Mouse (Mus musculus) granulocyte monocyte progenitor cell, adult 5-6 weeks (primary cell): ENCODE results near the gene Prdx3. TPM values are rescaled to one million over a fixed set of nuclear protein-coding genes. Genes with fewer than 3 reads are reported as not detected.
"Not testable (repeated sequence)": the region's sequence is repeated elsewhere in the genome, so short reads cannot be mapped to it uniquely, and the experiment has no call there.

ENCODE experiments used
- ATAC-seq: replicated peaks from 2 replicates; pipeline ENCODE4 v1.8.0; 2016; ENCODE audit warnings: mild to moderate bottlenecking, moderate TSS enrichment, inconsistent platforms; ENCODE audit not compliant: poor library complexity, severe bottlenecking
- total RNA-seq, 2 experiments: library from RNA; stranded (forward) in 1 of 2; stranded (reverse) in 1 of 2; fragments of 200-712, 200-1000 nt in 1 of 2; fragments of >200 nt in 1 of 2; fragmentation: Nextera tagmentation in 1 of 2; gene quantifications; 2 replicates each; pipeline ENCODE4 v1.2.3; 2014 to 2017

Prdx3 gene
- total RNA-seq, 2 experiments from 2014 or later, result 89.8 to 98.9 TPM

- ATAC-seq, result no peak
Observed at GRCm38 (mm10) chr19:60871366-60871765, 3.0 kb downstream of the Prdx3 start.

- ATAC-seq, result no peak
Observed at GRCm38 (mm10) chr19:60870489-60870888, 3.9 kb downstream of the Prdx3 start.

GRCm38 (mm10) chr19:60866169-60866568, 8.2 kb downstream of the Prdx3 start:
- not testable (repeated sequence) for ATAC-seq

- peak; percentile 99 for ATAC-seq
Observed at GRCm38 (mm10) chr19:60860868-60861700, 13.3 kb downstream of the Prdx3 start, which contains the start of gene Sfxn4. Sfxn4 (minus strand) TSS chr19:60861479.

GRCm38 (mm10) chr19:60845731-60846130, 28.6 kb downstream of the Prdx3 start:
- ATAC-seq, result no peak

- no peak for ATAC-seq
Observed at GRCm38 (mm10) chr19:60843324-60843723, 31.0 kb downstream of the Prdx3 start.

- ATAC-seq, result peak; percentile 73
Observed at GRCm38 (mm10) chr19:60837747-60838146, 36.6 kb downstream of the Prdx3 start.

- peak; percentile 100 for ATAC-seq
Observed at GRCm38 (mm10) chr19:60818677-60819076, 55.7 kb downstream of the Prdx3 start.

Other genes starting within 250 kb of the Prdx3 start
- gene Nanos1, start 118.6 kb downstream of the Prdx3 start, total RNA-seq (2014; fragmentation: Nextera tagmentation), result 1.3 and 3.8 TPM in 2 replicates
- 1.2 and 1.4 TPM in 2 replicates for gene Nanos1, start 118.6 kb downstream of the Prdx3 start, total RNA-seq (2017)
- 269 and 272 TPM in 2 replicates for gene Eif3a, start 83.9 kb downstream of the Prdx3 start, total RNA-seq (2014; fragmentation: Nextera tagmentation)
- 334 and 405 TPM in 2 replicates for gene Eif3a, start 83.9 kb downstream of the Prdx3 start, total RNA-seq (2017)
- 27.0 and 54.3 TPM in 2 replicates for gene Fam45a, start 63.0 kb downstream of the Prdx3 start, total RNA-seq (2014; fragmentation: Nextera tagmentation)
- 19.8 and 19.9 TPM in 2 replicates for gene Fam45a, start 63.0 kb downstream of the Prdx3 start, total RNA-seq (2017)
- gene Sfxn4, start 13.1 kb downstream of the Prdx3 start, total RNA-seq (2014; fragmentation: Nextera tagmentation), result 2.6 and 4.4 TPM in 2 replicates
- gene Sfxn4, start 13.1 kb downstream of the Prdx3 start, total RNA-seq (2017), result 2.6 and 2.8 TPM in 2 replicates
- gene Grk5, start 15.2 kb upstream of the Prdx3 start, total RNA-seq (2014; fragmentation: Nextera tagmentation), result 0.52 and 4.0 TPM in 2 replicates
- gene Grk5, start 15.2 kb upstream of the Prdx3 start, total RNA-seq (2017), result 0.65 and 1.1 TPM in 2 replicates